Mouse (Mus musculus): Measurements from ENCODE around the gene Ppp1r12c. TPM values are rescaled to one million over a fixed set of nuclear protein-coding genes. Genes with fewer than 3 reads are reported as not detected.
A peak's percentile ranks its signal among the peaks of the same experiment; 100 is the strongest.

The Ppp1r12c gene
- 28.4 and 32.7 TPM in 2 replicates for polyA plus RNA-seq (2014; fragmentation: Nextera tagmentation; extraction: Ambion mirVana)

- Histone ChIP-seq H3K9ac (ENCODE audit: low read length) (peak within 1 kb of the TSS; percentile 95), H3K4me2 (peak within 1 kb of the TSS; percentile 95), H3K27ac (ENCODE audit: low read depth, low read length) (peak within 1 kb of the TSS; percentile 60), H3K27me3 (ENCODE audit: control insufficient read depth, insufficient read depth, low read length) (no peaks in the 10 kb centered on the region), H3K4me3 (ENCODE audit: low read depth, low read length) (peak within 1 kb of the TSS; percentile 87), H3K36me3 (ENCODE audit: control insufficient read depth, insufficient read depth, low read length) (0 out of 2 replicates have a peak, but pooled peaks cover 2% of the 10 kb centered on the region), H3K4me1 (ENCODE audit: control insufficient read depth, insufficient read depth, low read length) (peaks cover 32% of the 10 kb centered on the region), H3K9me3 (ENCODE audit: control insufficient read depth, low read length) (no peaks in the 10 kb centered on the region)
- ATAC-seq (ENCODE audit: low FRiP score) (peak; percentile 94), DNase-seq (ENCODE audit: low spot score, missing footprints) (peak; percentile 99)
- under 1% methylated on average over 52 of the region's 62 CpGs for WGBS
Measured at GRCm38 (mm10) chr7:4501558-4502397, at the start of gene Ppp1r12c. Gene Ppp1r12c, minus strand, starts transcription at chr7:4501680.

DNA sequence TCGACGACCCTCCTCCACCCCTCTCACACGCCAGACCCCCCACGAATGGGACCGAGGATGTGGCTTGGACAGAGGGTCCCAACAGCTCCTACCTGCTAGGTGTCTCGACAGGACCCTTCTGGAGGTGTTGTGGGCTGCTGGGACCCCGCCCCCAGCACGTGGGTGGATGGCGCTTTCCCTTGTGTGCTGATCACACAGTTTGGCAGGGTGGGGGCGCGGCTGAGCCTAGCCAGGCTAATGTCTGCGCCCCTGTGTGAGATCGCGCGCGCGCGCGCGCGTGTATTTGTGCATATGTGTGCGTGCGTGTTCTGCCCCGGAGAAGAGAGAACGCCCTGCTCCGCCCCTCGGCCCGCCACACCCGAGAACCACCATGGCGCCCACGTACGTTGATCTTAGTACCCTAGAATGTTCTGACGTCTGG, 45.8 kb upstream of the Ppp1r12c start, which contains the start of gene Syt5:
Gene Syt5 (minus strand): TSS at position 321 of the 421 bp plus-strand sequence.
- DNase-seq (ENCODE audit: low spot score, missing footprints) = peak; percentile 89
- Histone ChIP-seq H3K36me3 (ENCODE audit: control insufficient read depth, insufficient read depth, low read length) (no peaks in the 10 kb centered on the region), H3K4me3 (ENCODE audit: low read depth, low read length) (peak within 1 kb of the TSS; percentile 45), H3K27ac (ENCODE audit: low read depth, low read length) (peak within 1 kb of the TSS; percentile 42), H3K4me1 (ENCODE audit: control insufficient read depth, insufficient read depth, low read length) (peaks cover 8% of the 10 kb centered on the region), H3K27me3 (ENCODE audit: control insufficient read depth, insufficient read depth, low read length) (no peaks in the 10 kb centered on the region), H3K9me3 (ENCODE audit: control insufficient read depth, low read length) (no peaks in the 10 kb centered on the region), H3K4me2 (peak within 1 kb of the TSS; percentile 75), H3K9ac (ENCODE audit: low read length) (peak within 1 kb of the TSS; percentile 51)
- 11% methylated on average over 33 of the region's 33 CpGs for WGBS
- peak; percentile 68 for ATAC-seq (ENCODE audit: low FRiP score)

GRCm38 (mm10) chr7:4546591-4547131, 45.2 kb upstream of the Ppp1r12c start:
- peak overlapping the region; percentile 42 for H3K27ac ChIP-seq (ENCODE audit: low read depth, low read length)
- H3K4me3 ChIP-seq (ENCODE audit: low read depth, low read length) = peak overlapping the region; percentile 45
- H3K9ac ChIP-seq (ENCODE audit: low read length) = peak overlapping the region; percentile 51
- H3K4me1 ChIP-seq (ENCODE audit: control insufficient read depth, insufficient read depth, low read length) = peaks cover 8% of the 10 kb centered on the region
- peak overlapping the region; percentile 75 for H3K4me2 ChIP-seq
- H3K36me3 ChIP-seq (ENCODE audit: control insufficient read depth, insufficient read depth, low read length) = no peaks in the 10 kb centered on the region
- H3K9me3 ChIP-seq (ENCODE audit: control insufficient read depth, low read length) = no peaks in the 10 kb centered on the region
- no peaks in the 10 kb centered on the region for H3K27me3 ChIP-seq (ENCODE audit: control insufficient read depth, insufficient read depth, low read length)
- 2% methylated on average over 26 of the region's 26 CpGs for WGBS
- peak; percentile 93 for ATAC-seq (ENCODE audit: low FRiP score)
- DNase-seq (ENCODE audit: low spot score, missing footprints) = peak; percentile 99

- peak; percentile 49 for ATAC-seq (ENCODE audit: low FRiP score)
- peak overlapping the region; percentile 42; the same call in 1 of the 2 replicates for H3K27ac ChIP-seq (ENCODE audit: low read depth, low read length)
- peak overlapping the region; percentile 45 for H3K4me3 ChIP-seq (ENCODE audit: low read depth, low read length)
- DNase-seq (ENCODE audit: low spot score, missing footprints) = no peak
- peak overlapping the region; percentile 51; the same call in 1 of the 2 replicates for H3K9ac ChIP-seq (ENCODE audit: low read length)
- 77% methylated on average over 15 of the region's 15 CpGs for WGBS
- peak overlapping the region; percentile 75 for H3K4me2 ChIP-seq
- peaks cover 8% of the 10 kb centered on the region for H3K4me1 ChIP-seq (ENCODE audit: control insufficient read depth, insufficient read depth, low read length)
- no peaks in the 10 kb centered on the region for H3K27me3 ChIP-seq (ENCODE audit: control insufficient read depth, insufficient read depth, low read length)
- no peaks in the 10 kb centered on the region for H3K9me3 ChIP-seq (ENCODE audit: control insufficient read depth, low read length)
- no peaks in the 10 kb centered on the region for H3K36me3 ChIP-seq (ENCODE audit: control insufficient read depth, insufficient read depth, low read length)
Measured at GRCm38 (mm10) chr7:4546050-4546449, 44.6 kb upstream of the Ppp1r12c start.

DNA sequence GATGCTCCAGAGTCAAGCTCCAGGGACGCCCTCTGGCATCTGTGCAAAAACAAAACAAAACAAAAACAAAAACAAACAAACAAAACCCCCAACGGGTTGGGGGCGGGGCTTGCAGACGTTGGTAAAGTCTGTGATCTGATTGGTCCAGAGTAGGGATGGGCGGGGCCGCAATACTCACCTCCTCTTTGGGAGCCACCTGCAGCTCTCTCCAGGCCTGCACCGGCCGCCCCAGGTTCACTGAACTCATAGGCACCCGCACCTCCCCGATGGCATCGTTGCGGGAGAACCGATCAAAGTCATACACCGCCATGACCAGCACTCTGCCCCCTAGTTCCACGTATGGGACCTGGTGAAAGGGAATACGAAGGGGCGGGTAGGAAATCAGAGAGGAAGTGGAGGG, 40.5 kb upstream of the Ppp1r12c start:
- Histone ChIP-seq H3K27me3 (ENCODE audit: control insufficient read depth, insufficient read depth, low read length) (no peaks in the 10 kb centered on the region), H3K4me2 (no peak overlapping the region), H3K4me1 (ENCODE audit: control insufficient read depth, insufficient read depth, low read length) (peaks cover 8% of the 10 kb centered on the region), H3K36me3 (ENCODE audit: control insufficient read depth, insufficient read depth, low read length) (no peaks in the 10 kb centered on the region), H3K9ac (ENCODE audit: low read length) (no peak overlapping the region), H3K4me3 (ENCODE audit: low read depth, low read length) (no peak overlapping the region), H3K9me3 (ENCODE audit: control insufficient read depth, low read length) (no peaks in the 10 kb centered on the region), H3K27ac (ENCODE audit: low read depth, low read length) (no peak overlapping the region)
- no peak for DNase-seq (ENCODE audit: low spot score, missing footprints)
- ATAC-seq (ENCODE audit: low FRiP score) = no peak
- WGBS = 29% methylated on average over 17 of the region's 17 CpGs

GRCm38 (mm10) chr7:4541344-4541743, 39.9 kb upstream of the Ppp1r12c start:
- no peak overlapping the region for H3K27ac ChIP-seq (ENCODE audit: low read depth, low read length)
- H3K36me3 ChIP-seq (ENCODE audit: control insufficient read depth, insufficient read depth, low read length) = no peaks in the 10 kb centered on the region
- H3K9ac ChIP-seq (ENCODE audit: low read length) = no peak overlapping the region
- no peak overlapping the region for H3K4me3 ChIP-seq (ENCODE audit: low read depth, low read length)
- H3K4me1 ChIP-seq (ENCODE audit: control insufficient read depth, insufficient read depth, low read length) = peaks cover 7% of the 10 kb centered on the region
- 66% methylated on average over 5 of the region's 5 CpGs for WGBS
- H3K9me3 ChIP-seq (ENCODE audit: control insufficient read depth, low read length) = no peaks in the 10 kb centered on the region
- H3K27me3 ChIP-seq (ENCODE audit: control insufficient read depth, insufficient read depth, low read length) = no peaks in the 10 kb centered on the region
- ATAC-seq (ENCODE audit: low FRiP score) (no peak), DNase-seq (ENCODE audit: low spot score, missing footprints) (no peak)
- H3K4me2 ChIP-seq = no peak overlapping the region

GRCm38 (mm10) chr7:4539019-4539418, 37.5 kb upstream of the Ppp1r12c start:
- 74% methylated on average over 2 of the region's 2 CpGs for WGBS
- Histone ChIP-seq H3K9ac (ENCODE audit: low read length) (no peak overlapping the region), H3K36me3 (ENCODE audit: control insufficient read depth, insufficient read depth, low read length) (no peaks in the 10 kb centered on the region), H3K4me3 (ENCODE audit: low read depth, low read length) (no peak overlapping the region), H3K27ac (ENCODE audit: low read depth, low read length) (no peak overlapping the region), H3K4me2 (no peak overlapping the region), H3K4me1 (ENCODE audit: control insufficient read depth, insufficient read depth, low read length) (no peaks in the 10 kb centered on the region), H3K27me3 (ENCODE audit: control insufficient read depth, insufficient read depth, low read length) (no peaks in the 10 kb centered on the region), H3K9me3 (ENCODE audit: control insufficient read depth, low read length) (no peaks in the 10 kb centered on the region)
- ATAC-seq (ENCODE audit: low FRiP score) (no peak), DNase-seq (ENCODE audit: low spot score, missing footprints) (no peak)

DNA sequence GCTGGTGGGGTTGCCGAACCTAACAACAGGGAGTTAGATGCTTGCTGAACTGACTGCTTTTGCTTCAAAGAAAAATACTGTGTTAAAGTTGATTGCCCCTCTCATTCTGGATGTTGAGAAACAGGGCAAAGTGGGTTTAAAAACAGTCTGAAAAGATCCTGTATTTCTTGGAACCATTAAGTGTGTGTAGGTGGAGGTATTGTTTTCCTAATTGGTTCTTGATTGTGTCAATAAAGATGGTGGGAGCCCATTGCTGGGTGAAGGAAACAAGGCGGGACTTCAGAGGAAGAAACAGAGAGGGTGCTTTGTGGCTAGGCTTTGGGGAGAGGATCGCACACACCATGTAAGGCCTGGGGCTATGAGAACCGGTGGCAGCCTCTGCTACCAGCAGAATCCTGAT, 35.7 kb upstream of the Ppp1r12c start:
- Histone ChIP-seq H3K27ac (ENCODE audit: low read depth, low read length) (no peak overlapping the region), H3K9ac (ENCODE audit: low read length) (no peak overlapping the region), H3K9me3 (ENCODE audit: control insufficient read depth, low read length) (no peaks in the 10 kb centered on the region), H3K4me2 (no peak overlapping the region), H3K4me1 (ENCODE audit: control insufficient read depth, insufficient read depth, low read length) (0 out of 2 replicates have a peak, but pooled peaks cover under 1% of the 10 kb centered on the region), H3K36me3 (ENCODE audit: control insufficient read depth, insufficient read depth, low read length) (no peaks in the 10 kb centered on the region), H3K27me3 (ENCODE audit: control insufficient read depth, insufficient read depth, low read length) (no peaks in the 10 kb centered on the region), H3K4me3 (ENCODE audit: low read depth, low read length) (no peak overlapping the region)
- 61% methylated on average over 4 of the region's 4 CpGs for WGBS
- ATAC-seq (ENCODE audit: low FRiP score) = no peak
- peak; percentile 54 for DNase-seq (ENCODE audit: low spot score, missing footprints)

GRCm38 (mm10) chr7:4536369-4536768, 34.9 kb upstream of the Ppp1r12c start:
- H3K27me3 ChIP-seq (ENCODE audit: control insufficient read depth, insufficient read depth, low read length) = no peaks in the 10 kb centered on the region
- whole genome bisulfite sequencing = 91% methylated on average over 4 of the region's 4 CpGs
- no peak overlapping the region for H3K4me2 ChIP-seq
- DNase-seq (ENCODE audit: low spot score, missing footprints) (no peak), ATAC-seq (ENCODE audit: low FRiP score) (no peak)
- H3K4me1 ChIP-seq (ENCODE audit: control insufficient read depth, insufficient read depth, low read length) = 0 out of 2 replicates have a peak, but pooled peaks cover 6% of the 10 kb centered on the region
- no peaks in the 10 kb centered on the region for H3K9me3 ChIP-seq (ENCODE audit: control insufficient read depth, low read length)
- H3K9ac ChIP-seq (ENCODE audit: low read length) = no peak overlapping the region
- no peak overlapping the region for H3K4me3 ChIP-seq (ENCODE audit: low read depth, low read length)
- H3K36me3 ChIP-seq (ENCODE audit: control insufficient read depth, insufficient read depth, low read length) = no peaks in the 10 kb centered on the region
- H3K27ac ChIP-seq (ENCODE audit: low read depth, low read length) = no peak overlapping the region
